Mouse (Mus musculus) cerebellum, adult 2 months (tissue): ENCODE results near the gene Igf2bp3. TPM values are rescaled to one million over a fixed set of nuclear protein-coding genes. Genes with fewer than 3 reads are reported as not detected.
A peak's percentile ranks its signal among the peaks of the same experiment; 100 is the strongest.

ENCODE experiments used
- DNase-seq, 2 experiments: peaks; one replicate each; pipeline ENCODE4 v3.0.0; 2021
- H3K27ac ChIP-seq: fragments of 200-500 bp; 2 replicates; pipeline ENCODE4 v1.5.1; 2012; ENCODE audit warnings: low read length, control low read depth, inconsistent platforms; ENCODE audit not compliant: insufficient read depth
- H3K27me3 ChIP-seq: fragments of 200-500 bp; 2 replicates; pipeline ENCODE4 v1.6.1; 2012; ENCODE audit warnings: inconsistent platforms, mild to moderate bottlenecking, low read length, moderate library complexity; ENCODE audit not compliant: control insufficient read depth, insufficient read depth
- H3K4me1 ChIP-seq: fragments of 200-500 bp; 2 replicates; pipeline ENCODE4 v1.6.1; 2011; ENCODE audit warnings: low read length; ENCODE audit not compliant: control insufficient read depth, insufficient read depth
- H3K4me3 ChIP-seq: fragments of 200-500 bp; replicated peaks from 2 replicates; pipeline ENCODE3; 2011; ENCODE audit warnings: mild to moderate bottlenecking, low read depth, low read length, control low read depth; ENCODE audit not compliant: insufficient read depth
- CTCF ChIP-seq: fragments of 200-500 bp; IDR thresholded peaks from 2 replicates; pipeline ENCODE4 v1.5.1; 2011; ENCODE audit warnings: low read depth, mild to moderate bottlenecking, control low read depth, low read length, moderate library complexity, borderline replicate concordance; ENCODE audit not compliant: insufficient read depth
- POLR2A ChIP-seq: fragments of 200-500 bp; IDR thresholded peaks from 2 replicates; pipeline ENCODE4 v1.6.1; 2011; ENCODE audit warnings: low read length, control low read depth, borderline replicate concordance; ENCODE audit not compliant: insufficient read depth
- WGBS: fragments of 180-500 bp; shearing (Covaris S2); methylation state at CpG from one replicate; pipeline ENCODE4 v1.1.7; 2018; 5-methylcytosine and 5-hydroxymethylcytosine counted together
- polyA plus RNA-seq: library from polyadenylated mRNA; depleted of rRNA; stranded (reverse); fragments of >200 nt; gene quantifications from 2 replicates; pipeline ENCODE4 v1.2.3, GENCODE M21; 2012

Igf2bp3 gene
- polyA plus RNA-seq, 1 experiment, result 0.10 TPM

GRCm38 (mm10) chr6:49118446-49118845 lies 96.3 kb downstream of the Igf2bp3 start:
- TF ChIP-seq POLR2A (no peak), CTCF (no peak)
- WGBS, result 66% methylated on average over 8 of the region's 8 CpGs
- no peaks in the 10 kb centered on the region for H3K27me3 ChIP-seq
- no peaks in the 10 kb centered on the region for H3K4me1 ChIP-seq
- no peak for DNase-seq
- no peak overlapping the region for H3K4me3 ChIP-seq
- H3K27ac ChIP-seq, result no peak overlapping the region

- TF ChIP-seq POLR2A, result no peak
- no peak for TF ChIP-seq CTCF
- WGBS, result 85% methylated on average over 8 of the region's 8 CpGs
- no peaks in the 10 kb centered on the region for H3K4me1 ChIP-seq
Observed at GRCm38 (mm10) chr6:49116241-49116640, 98.5 kb downstream of the Igf2bp3 start.

DNA sequence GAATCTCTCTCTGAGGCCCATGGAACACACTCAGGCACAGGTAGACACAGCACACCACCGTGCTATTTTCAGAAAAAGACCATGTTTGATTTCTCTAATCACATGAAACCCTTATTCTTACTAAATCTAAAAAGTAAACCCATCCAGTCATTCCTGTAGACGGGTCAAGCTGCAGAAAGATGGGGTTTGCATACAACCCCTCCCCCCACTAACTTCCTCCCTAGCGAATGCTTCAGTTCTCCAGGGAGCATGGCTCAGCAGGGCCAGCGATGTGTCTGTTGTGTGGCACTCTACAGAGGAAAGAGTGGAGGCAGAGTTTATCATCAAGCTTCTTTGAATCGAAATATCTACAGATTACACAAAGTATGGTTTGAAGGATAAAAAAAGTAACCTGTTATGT lies 99.2 kb downstream of the Igf2bp3 start:
- Histone ChIP-seq H3K4me3 (no peak overlapping the region), H3K27me3 (no peaks in the 10 kb centered on the region), H3K27ac (no peak overlapping the region), H3K4me1 (no peaks in the 10 kb centered on the region)
- no peak for DNase-seq
- no peak for TF ChIP-seq POLR2A
- no peak for TF ChIP-seq CTCF
- 79% methylated on average over 5 of the region's 5 CpGs for WGBS

More at GRCm38 (mm10) chr6:49116241-49116640, 98.5 kb downstream of the Igf2bp3 start:
- no peak for DNase-seq
- Histone ChIP-seq H3K27ac (no peak overlapping the region), H3K4me3 (no peak overlapping the region), H3K27me3 (no peaks in the 10 kb centered on the region)

- 97% methylated on average over 6 of the region's 6 CpGs for WGBS
- no peak for TF ChIP-seq CTCF
- Histone ChIP-seq H3K4me1 (no peaks in the 10 kb centered on the region), H3K4me3 (no peak overlapping the region), H3K27me3 (no peaks in the 10 kb centered on the region), H3K27ac (no peak overlapping the region)
- no peak for DNase-seq
Observed at GRCm38 (mm10) chr6:49114457-49114856, 100.3 kb downstream of the Igf2bp3 start.

GRCm38 (mm10) chr6:49113895-49114294 lies 100.9 kb downstream of the Igf2bp3 start:
- WGBS, result 88% methylated on average over 7 of the region's 7 CpGs
- Histone ChIP-seq H3K27ac (no peak overlapping the region), H3K27me3 (no peaks in the 10 kb centered on the region), H3K4me3 (no peak overlapping the region), H3K4me1 (no peaks in the 10 kb centered on the region)
- no peak for DNase-seq
- TF ChIP-seq CTCF (no peak), POLR2A (no peak)

DNA sequence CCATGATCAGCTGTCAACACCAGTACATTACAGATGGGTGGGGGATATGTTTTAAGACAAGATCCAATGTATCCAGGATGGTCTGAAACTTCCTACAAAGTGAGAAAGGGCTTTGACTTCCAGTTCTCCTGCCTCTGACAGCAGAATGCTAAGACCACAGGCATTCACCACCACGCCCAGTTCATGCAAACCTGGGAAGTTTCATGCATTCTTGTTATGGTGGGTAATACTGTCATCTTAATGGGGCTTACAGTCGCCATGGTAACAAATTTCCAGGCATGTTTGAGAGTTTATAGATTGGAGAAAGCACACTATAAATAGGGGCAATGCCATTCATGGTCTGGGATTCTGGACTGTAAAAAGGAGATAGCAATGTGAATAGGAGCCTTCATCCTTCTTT lies 105.6 kb downstream of the Igf2bp3 start:
- DNase-seq, result no peak
- WGBS, result 94% methylated on average over 2 of the region's 2 CpGs
- H3K27ac ChIP-seq, result no peak overlapping the region
- TF ChIP-seq POLR2A (no peak), CTCF (no peak)
- no peaks in the 10 kb centered on the region for H3K27me3 ChIP-seq
- peaks cover 8% of the 10 kb centered on the region for H3K4me1 ChIP-seq
- H3K4me3 ChIP-seq, result no peak overlapping the region

- Histone ChIP-seq H3K27me3 (no peaks in the 10 kb centered on the region), H3K4me3 (no peak overlapping the region), H3K4me1 (peaks cover 8% of the 10 kb centered on the region), H3K27ac (no peak overlapping the region)
- WGBS, result 54% methylated on average over 15 of the region's 15 CpGs
- DNase-seq, result peak; percentile 30 to 61
- TF ChIP-seq CTCF (no peak), POLR2A (no peak)
Observed at GRCm38 (mm10) chr6:49106746-49107500, 107.8 kb downstream of the Igf2bp3 start.

- 91% methylated on average over 1 of the region's 1 CpGs for WGBS
- Histone ChIP-seq H3K27me3 (no peaks in the 10 kb centered on the region), H3K4me3 (no peak overlapping the region), H3K4me1 (peaks cover 16% of the 10 kb centered on the region; the same call in 1 of the 2 replicates), H3K27ac (no peak overlapping the region)
- no peak for DNase-seq
- TF ChIP-seq POLR2A (no peak), CTCF (no peak)
Observed at GRCm38 (mm10) chr6:49099086-49099485, 115.7 kb downstream of the Igf2bp3 start.

DNA sequence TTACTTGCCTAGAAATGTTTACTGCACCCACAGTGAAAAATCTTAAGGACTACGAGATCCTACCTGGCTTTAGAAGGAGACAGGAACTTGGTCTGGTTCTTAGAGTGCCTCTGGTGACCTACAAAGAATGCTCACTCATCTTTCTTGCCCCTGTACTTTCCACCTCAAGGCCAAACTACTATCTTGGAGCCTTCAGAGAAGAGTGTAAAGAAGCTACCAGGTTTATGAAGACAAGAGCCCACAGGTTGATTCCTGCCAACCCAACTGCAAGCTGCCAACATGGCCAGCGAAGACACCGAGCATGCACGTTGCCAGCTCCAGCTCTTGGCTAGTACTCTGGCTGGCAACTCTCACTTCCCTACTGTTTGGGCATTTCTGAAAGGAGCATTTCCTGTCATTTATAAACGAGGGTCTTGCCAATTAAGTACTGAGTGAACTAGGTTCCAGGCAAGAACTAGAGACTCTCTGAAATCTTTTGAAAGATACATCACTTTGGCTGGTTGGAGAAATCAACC lies 117.1 kb downstream of the Igf2bp3 start:
- Histone ChIP-seq H3K27me3 (no peaks in the 10 kb centered on the region), H3K4me3 (no peak overlapping the region), H3K27ac (no peak overlapping the region), H3K4me1 (peaks cover 16% of the 10 kb centered on the region; the same call in 1 of the 2 replicates)
- DNase-seq, result peak; percentile 51 to 68
- WGBS, result 8% methylated on average over 5 of the region's 5 CpGs
- TF ChIP-seq POLR2A (no peak), CTCF (no peak)
